Mouse (Mus musculus) liver, adult 2 months (tissue): Measurements from ENCODE around the gene Slc23a4. TPM values are rescaled to one million over a fixed set of nuclear protein-coding genes. Genes with fewer than 3 reads are reported as not detected.

Source experiments
- DNase-seq: peaks from one replicate; pipeline ENCODE4 v3.0.0-alpha.2; 2011; ENCODE audit warnings: low read depth, low spot score; ENCODE audit errors: extremely low read depth
- H3K27ac ChIP-seq: fragments of 200-500 bp; replicated peaks from 2 replicates; pipeline ENCODE4 v1.5.1; 2012; ENCODE audit warnings: low read depth, mild to moderate bottlenecking, control low read depth, inconsistent platforms, low read length; ENCODE audit not compliant: insufficient read depth
- H3K27me3 ChIP-seq: fragments of 200-500 bp; 2 replicates; pipeline ENCODE4 v1.6.1; 2012; ENCODE audit warnings: mild to moderate bottlenecking, moderate library complexity, low read length, inconsistent platforms; ENCODE audit not compliant: control insufficient read depth, insufficient read depth
- H3K36me3 ChIP-seq: fragments of 200-500 bp; 2 replicates; pipeline ENCODE4 v1.6.1; 2012; ENCODE audit warnings: low read length, inconsistent platforms; ENCODE audit not compliant: control insufficient read depth, insufficient read depth
- H3K4me1 ChIP-seq: fragments of 200-500 bp; 2 replicates; pipeline ENCODE4 v1.6.1; 2011; ENCODE audit warnings: low read length; ENCODE audit not compliant: control insufficient read depth, insufficient read depth
- H3K4me3 ChIP-seq: fragments of 200-500 bp; 2 replicates; pipeline ENCODE4 v1.5.1; 2011; ENCODE audit warnings: low read depth, mild to moderate bottlenecking, control low read depth, low read length, moderate library complexity; ENCODE audit not compliant: insufficient read depth
- H3K79me2 ChIP-seq: fragments of 200-500 bp; 2 replicates; pipeline ENCODE4 v1.6.1; 2012; ENCODE audit warnings: inconsistent platforms, mild to moderate bottlenecking, low read length, moderate library complexity; ENCODE audit not compliant: control insufficient read depth, insufficient read depth
- H3K9ac ChIP-seq: fragments of 200-500 bp; 2 replicates; pipeline ENCODE4 v1.6.1; 2012; ENCODE audit warnings: low read depth, mild to moderate bottlenecking, control low read depth, inconsistent platforms, low read length
- CTCF ChIP-seq: fragments of 200-500 bp; IDR thresholded peaks from 2 replicates; pipeline ENCODE4 v1.5.1; 2011; ENCODE audit warnings: low read depth, low read length, control low read depth
- POLR2A ChIP-seq: fragments of 200-500 bp; IDR thresholded peaks from 2 replicates; pipeline ENCODE4 v1.6.1; 2011; ENCODE audit warnings: low read length, control low read depth; ENCODE audit not compliant: insufficient read depth; ENCODE audit errors: extremely low read depth
- WGBS: fragments of 180-500 bp; shearing (Covaris S2); methylation state at CpG from one replicate; pipeline ENCODE4 v1.1.7; 2018; 5-methylcytosine and 5-hydroxymethylcytosine counted together
- polyA plus RNA-seq: library from polyadenylated mRNA; depleted of rRNA; stranded (reverse); fragments of >200 nt; gene quantifications from 2 replicates; pipeline ENCODE4 v1.2.3, GENCODE M21; 2012; rRNA removed
- total RNA-seq: library from RNA; depleted of rRNA; stranded (reverse); fragments of >200 nt; gene quantifications from 2 replicates; pipeline ENCODE4 v1.2.3, GENCODE M21; 2014; rRNA removed

Gene Slc23a4
- total and polyA plus RNA-seq, 2 experiments = 0.22 TPM; not detected in 1

DNA sequence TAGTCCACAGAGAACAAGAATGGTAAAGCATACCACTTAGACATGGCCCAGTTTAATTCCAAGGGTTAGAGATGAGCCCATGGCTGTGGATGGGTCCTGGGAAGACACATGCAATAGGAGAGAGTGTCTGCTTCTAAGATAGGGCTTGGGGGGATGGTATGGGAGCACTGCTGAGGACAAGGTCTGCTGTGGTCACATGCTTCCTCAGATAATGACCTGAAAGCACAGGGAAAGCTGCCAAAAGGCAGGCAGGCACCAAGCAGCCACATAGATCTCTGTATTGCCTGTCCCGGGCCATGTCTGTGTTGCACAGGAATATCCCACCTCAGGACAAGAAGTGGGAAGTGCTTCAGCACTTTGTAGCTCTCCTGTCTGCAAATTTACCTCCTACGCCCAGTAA lies 89.1 kb downstream of the Slc23a4 start:
- WGBS = 32% methylated on average over 2 of the region's 2 CpGs
- H3K27me3 ChIP-seq = no peaks in the 10 kb centered on the region
- peaks cover 10% of the 10 kb centered on the region for H3K36me3 ChIP-seq
- no peak overlapping the region for H3K9ac ChIP-seq
- H3K4me3 ChIP-seq = no peak overlapping the region
- DNase-seq = peak; percentile 92
- H3K27ac ChIP-seq = peak overlapping the region; percentile 49
- H3K79me2 ChIP-seq = no peaks in the 10 kb centered on the region
- H3K4me1 ChIP-seq = peaks cover 32% of the 10 kb centered on the region
- TF ChIP-seq POLR2A = no peak
- no peak for TF ChIP-seq CTCF

DNA sequence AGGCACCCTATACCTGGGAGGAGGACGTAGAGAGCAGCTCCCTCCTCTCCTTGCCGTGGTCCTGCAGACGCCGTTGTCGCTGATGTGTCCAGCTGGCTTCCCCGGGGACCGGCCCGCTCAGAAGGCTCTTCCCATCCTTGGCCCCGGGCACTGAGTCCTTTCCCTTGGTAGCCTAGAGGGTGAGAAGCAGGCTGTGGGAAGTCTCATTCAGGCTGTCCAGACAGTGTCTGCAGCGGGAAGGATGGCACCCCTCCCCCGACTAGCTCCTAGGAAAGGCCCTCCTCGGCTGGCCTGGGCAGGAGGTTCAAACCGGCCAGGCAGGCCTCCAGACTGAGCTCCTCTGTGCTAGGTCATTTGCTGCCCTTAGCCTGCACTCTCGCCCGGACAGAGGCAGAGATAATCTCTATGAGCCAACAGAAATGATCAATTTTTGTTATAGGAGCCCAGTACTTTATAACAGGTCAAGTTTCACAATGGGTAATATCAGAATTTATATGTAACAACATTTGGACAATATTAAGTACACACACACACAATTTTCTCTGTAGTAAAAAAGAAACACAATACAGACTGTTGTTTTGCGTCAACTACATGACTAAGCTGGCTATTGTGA lies 91.9 kb downstream of the Slc23a4 start:
- Histone ChIP-seq H3K27ac (peak overlapping the region; percentile 76), H3K27me3 (no peaks in the 10 kb centered on the region), H3K36me3 (peaks cover 13% of the 10 kb centered on the region), H3K4me3 (no peak overlapping the region), H3K79me2 (no peaks in the 10 kb centered on the region; the same call in 1 of the 2 replicates), H3K9ac (peak overlapping the region; percentile 41), H3K4me1 (peaks cover 32% of the 10 kb centered on the region)
- TF ChIP-seq POLR2A = no peak
- no peak for TF ChIP-seq CTCF
- peak; percentile 91 for DNase-seq
- WGBS = 46% methylated on average over 16 of the region's 16 CpGs

DNA sequence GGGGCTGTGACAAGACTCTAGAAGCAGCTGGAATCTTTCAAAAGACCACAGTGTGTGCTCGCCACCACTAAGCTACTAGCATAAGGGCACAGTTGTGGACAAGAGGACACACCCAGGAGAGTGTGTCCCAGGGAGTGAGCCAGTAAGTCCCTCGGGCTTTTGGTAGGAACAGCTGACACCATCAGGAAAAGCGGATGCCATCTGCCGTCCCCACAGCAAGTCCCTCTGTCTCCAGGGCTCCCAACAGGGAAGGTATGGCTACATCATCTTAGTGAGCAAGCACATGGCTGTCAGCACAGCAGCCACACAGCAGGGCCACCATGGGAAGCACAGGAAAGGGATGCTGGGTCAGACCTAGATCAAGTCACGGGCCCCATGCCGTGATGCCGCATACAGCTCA lies 92.6 kb downstream of the Slc23a4 start:
- 95% methylated on average over 7 of the region's 7 CpGs for WGBS

More for the DNA sequence above, 92.6 kb downstream of the Slc23a4 start:
- Histone ChIP-seq H3K27ac (peak overlapping the region; percentile 76), H3K9ac (no peak overlapping the region), H3K27me3 (no peaks in the 10 kb centered on the region), H3K79me2 (no peaks in the 10 kb centered on the region; the same call in 1 of the 2 replicates), H3K36me3 (peaks cover 15% of the 10 kb centered on the region), H3K4me1 (peaks cover 32% of the 10 kb centered on the region), H3K4me3 (no peak overlapping the region)
- TF ChIP-seq CTCF (no peak), POLR2A (no peak)
- DNase-seq = no peak

Other genes starting within 250 kb of the Slc23a4 start
- 8.4 and 8.6 TPM in 2 replicates for gene Agbl3, start 208.0 kb downstream of the Slc23a4 start, total RNA-seq
- gene Agbl3, start 208.0 kb downstream of the Slc23a4 start, polyA plus RNA-seq = 2.2 and 2.3 TPM in 2 replicates
- gene Tmem140, start 125.3 kb downstream of the Slc23a4 start, total RNA-seq = 31.9 and 37.9 TPM in 2 replicates
- 19.1 and 20.1 TPM in 2 replicates for gene Tmem140, start 125.3 kb downstream of the Slc23a4 start, polyA plus RNA-seq
- 2.0 and 3.0 TPM in 2 replicates for gene Cyren, start 110.3 kb downstream of the Slc23a4 start, total RNA-seq
- gene Cyren, start 110.3 kb downstream of the Slc23a4 start, polyA plus RNA-seq = 2.7 and 3.2 TPM in 2 replicates
- 9.5 and 14.9 TPM in 2 replicates for gene Wdr91, start 77.5 kb downstream of the Slc23a4 start, total RNA-seq
- gene Wdr91, start 77.5 kb downstream of the Slc23a4 start, polyA plus RNA-seq = 23.4 and 28.0 TPM in 2 replicates
- gene Stra8, start 68.2 kb downstream of the Slc23a4 start, total RNA-seq = not detected in 2 replicates
- gene Stra8, start 68.2 kb downstream of the Slc23a4 start, polyA plus RNA-seq = not detected in 2 replicates
- 8.1 and 8.5 TPM in 2 replicates for gene Cnot4, start 145.3 kb upstream of the Slc23a4 start, total RNA-seq
- 4.6 and 5.4 TPM in 2 replicates for gene Cnot4, start 145.3 kb upstream of the Slc23a4 start, polyA plus RNA-seq
- 9.5 and 10.6 TPM in 2 replicates for gene Nup205, start 189.0 kb upstream of the Slc23a4 start, total RNA-seq
- gene Nup205, start 189.0 kb upstream of the Slc23a4 start, polyA plus RNA-seq = 4.2 and 6.4 TPM in 2 replicates